Mouse (Mus musculus): ENCODE measurements around the gene Qser1. TPM values are rescaled to one million over a fixed set of nuclear protein-coding genes. Genes with fewer than 3 reads are reported as not detected.

Gene Qser1
- total and polyA plus RNA-seq, 3 experiments, result 3.9 to 14.5 TPM; not detected in 1

DNA sequence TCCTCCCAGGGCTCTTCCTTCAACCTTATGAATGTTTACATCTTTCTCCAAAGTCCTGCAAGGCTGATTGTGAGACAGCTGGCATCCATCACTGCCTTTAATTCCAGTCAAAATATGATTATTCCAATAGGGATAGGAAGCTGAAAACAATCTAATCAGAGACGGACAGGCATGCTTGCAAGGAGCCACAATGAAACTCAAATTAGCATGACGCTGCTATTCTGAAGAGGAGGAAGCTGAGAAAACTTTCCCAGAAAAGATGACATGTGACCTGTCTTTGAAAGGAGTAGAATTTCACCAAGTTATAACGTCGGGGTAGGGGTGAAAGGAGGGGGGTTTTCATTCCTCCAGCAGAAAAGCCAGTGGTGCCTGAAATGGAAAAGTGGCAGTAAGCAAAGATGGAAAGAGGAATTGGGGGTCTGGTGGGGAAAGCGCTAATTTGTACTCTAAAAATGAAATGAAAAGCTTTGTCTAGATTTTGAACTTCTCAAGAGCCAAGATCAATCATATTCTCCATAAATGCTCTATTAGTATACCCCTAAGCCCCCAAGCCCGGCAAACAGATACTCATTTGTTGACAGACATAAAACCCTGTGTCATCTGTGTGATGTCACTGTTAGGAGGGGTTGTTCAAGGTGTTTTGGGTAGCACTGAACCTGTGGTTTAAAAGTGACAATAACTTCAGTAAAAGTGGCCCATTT, 105.7 kb downstream of the Qser1 start (continued):
- no peak; the same call in 1 of the 2 replicates for TF ChIP-seq HCFC1 (IDR thresholded peaks at IDR 0.05; ENCODE audit: low read depth, low read length)
- no peak for TF ChIP-seq ZKSCAN1 (IDR thresholded peaks at IDR 0.05; ENCODE audit: low read depth, low read length)
- TF ChIP-seq SIN3A (IDR thresholded peaks at IDR 0.05; ENCODE audit: low read length), result peak; percentile 41; the same call in 1 of the 2 replicates
- no peak for TF ChIP-seq BHLHE40 (IDR thresholded peaks at IDR 0.05; ENCODE audit: borderline replicate concordance, low read depth, low read length)

DNA sequence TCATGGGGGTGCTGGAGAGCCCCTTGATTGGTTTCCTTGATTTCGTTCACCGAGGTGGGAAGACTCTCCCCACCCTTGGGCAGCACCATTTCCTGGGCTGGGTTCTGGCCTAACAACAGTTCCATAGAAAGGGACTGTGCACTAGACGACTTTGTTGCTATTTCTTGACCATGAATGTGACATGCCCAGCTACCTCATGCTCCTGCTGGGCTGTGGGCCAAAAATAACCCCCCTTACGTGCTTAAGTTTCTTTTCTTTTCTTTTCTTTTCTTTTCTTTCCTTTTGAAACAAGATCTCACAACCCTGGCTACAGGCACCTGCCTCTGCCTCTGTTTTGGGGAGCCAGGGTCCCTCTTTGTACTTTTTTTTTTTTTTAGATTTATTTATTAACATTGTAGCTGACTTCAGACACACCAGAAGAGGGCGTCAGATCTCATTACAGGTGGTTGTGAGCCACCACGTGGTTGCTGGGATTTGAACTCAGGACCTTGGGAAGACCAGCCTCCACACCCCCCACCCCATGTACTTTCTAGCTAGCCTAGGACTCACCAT, 106.7 kb downstream of the Qser1 start:
- no peaks in the 10 kb centered on the region for H3K9me3 ChIP-seq (replicated peaks; ENCODE audit: insufficient read depth, low read length)
- peaks cover 14% of the 10 kb centered on the region; the same call in 1 of the 2 replicates for H3K79me2 ChIP-seq (ENCODE audit: control insufficient read depth, insufficient read depth, low read length, poor library complexity)
- no peak overlapping the region; a peak in 1 of 4 replicates for H3K4me3 ChIP-seq (ENCODE audit: control insufficient read depth in 1 of 2, insufficient read depth in 1 of 2, low read depth in 2 of 2, low read length in 2 of 2)
- no peak overlapping the region for H3K27ac ChIP-seq (ENCODE audit: control insufficient read depth, low read depth, low read length)
- TF ChIP-seq EP300 (IDR thresholded peaks at IDR 0.05; ENCODE audit: low read depth in 1 of 2, low read length in 2 of 2) (no peak), SMC3 (IDR thresholded peaks at IDR 0.05; ENCODE audit: low read depth, low read length) (no peak), GATA1 (IDR thresholded peaks at IDR 0.05; ENCODE audit: low read depth, low read length) (no peak), RAD21 (IDR thresholded peaks at IDR 0.05; ENCODE audit: low read depth, low read length) (no peak), SIN3A (IDR thresholded peaks at IDR 0.05; ENCODE audit: low read length) (0 out of 2 replicates have a peak, but pooled peaks have one; percentile 12), MAZ (IDR thresholded peaks at IDR 0.05; ENCODE audit: low read depth, low read length) (no peak), ZNF384 (IDR thresholded peaks at IDR 0.05; ENCODE audit: low read depth, low read length) (peak; percentile 61), TCF12 (IDR thresholded peaks at IDR 0.05; ENCODE audit: low read depth, low read length) (no peak), TBP (IDR thresholded peaks at IDR 0.05; ENCODE audit: low read depth, low read length) (no peak), MAFK (IDR thresholded peaks at IDR 0.05; ENCODE audit: borderline replicate concordance, low read depth, low read length) (no peak), TAL1 (IDR thresholded peaks at IDR 0.05; ENCODE audit: low read length) (no peak), KAT2A (conservative IDR thresholded peaks at IDR 0.05; ENCODE audit: low read depth, low read length) (no peak), CTCF (IDR thresholded peaks at IDR 0.05 in 2 of 3, conservative IDR thresholded peaks at IDR 0.05 in 1 of 3; ENCODE audit: control insufficient read depth in 1 of 3, insufficient read depth in 1 of 3, low read depth in 2 of 3, low read length in 3 of 3, poor library complexity in 1 of 3, severe bottlenecking in 1 of 3) (peak in 1 of 3 experiments; percentile 6; a peak in 1 of 6 replicates), CHD2 (IDR thresholded peaks at IDR 0.05; ENCODE audit: low read length) (no peak), MYB (IDR thresholded peaks at IDR 0.05; ENCODE audit: low read depth, low read length) (no peak), MYC (IDR thresholded peaks at IDR 0.05; ENCODE audit: low read depth, low read length) (no peak), MXI1 (IDR thresholded peaks at IDR 0.05; ENCODE audit: low read depth, low read length) (no peak), ZKSCAN1 (IDR thresholded peaks at IDR 0.05; ENCODE audit: low read depth, low read length) (no peak)
- H3K9ac ChIP-seq (ENCODE audit: control insufficient read depth, low read depth, low read length, poor library complexity, severe bottlenecking), result no peak overlapping the region
- H3K36me3 ChIP-seq (ENCODE audit: control insufficient read depth in 1 of 2, insufficient read depth in 2 of 2, low read length in 2 of 2), result peaks cover 0 to 13% of the 10 kb centered on the region in 2 experiments; a peak in 2 of 4 replicates
- DNase-seq (ENCODE audit: low read depth, low spot score), result no peak
- peaks cover 13 to 14% of the 10 kb centered on the region in 2 experiments; a peak in 3 of 4 replicates for H3K4me1 ChIP-seq (ENCODE audit: control insufficient read depth in 1 of 2, insufficient read depth in 2 of 2, low read length in 2 of 2)
- H3K27me3 ChIP-seq (ENCODE audit: control insufficient read depth in 1 of 2, insufficient read depth in 2 of 2, low read length in 2 of 2), result no peaks in the 10 kb centered on the region

Other genes starting within 250 kb of the Qser1 start
- gene Cstf3, start 226.2 kb downstream of the Qser1 start, total RNA-seq (2012; rRNA removed), result 11.6 and 13.8 TPM in 2 replicates
- 100 to 1,000 TPM in 1 of 2 experiments, 10 to 100 TPM in 1; 35.7 to 126 TPM for gene Cstf3, start 226.2 kb downstream of the Qser1 start, polyA plus RNA-seq (2012; ENCODE audit: insufficient read depth in 1 of 2, insufficient read length in 2 of 2, low read depth in 1 of 2, low replicate concordance in 2 of 2, missing spikeins in 1 of 2)
- gene Tcp11l1, start 104.6 kb downstream of the Qser1 start, total RNA-seq (2012; rRNA removed), result 26.7 and 28.6 TPM in 2 replicates
- gene Tcp11l1, start 104.6 kb downstream of the Qser1 start, polyA plus RNA-seq (2012; ENCODE audit: insufficient read depth in 1 of 2, insufficient read length in 2 of 2, low read depth in 1 of 2, low replicate concordance in 2 of 2, missing spikeins in 1 of 2), result 10 to 100 TPM in 1 of 2 experiments, not detected in 1; 22.1 TPM
- not detected in 2 replicates for gene Pin1rt1, start 100.4 kb downstream of the Qser1 start, total RNA-seq (2012; rRNA removed)
- under 1 TPM in 1 of 2 experiments, not detected in 1; 0.07 TPM for gene Pin1rt1, start 100.4 kb downstream of the Qser1 start, polyA plus RNA-seq (2012; ENCODE audit: insufficient read depth in 1 of 2, insufficient read length in 2 of 2, low read depth in 1 of 2, low replicate concordance in 2 of 2, missing spikeins in 1 of 2)
- gene Depdc7, start 73.9 kb downstream of the Qser1 start, total RNA-seq (2012; rRNA removed), result 7.1 and 8.0 TPM in 2 replicates
- gene Depdc7, start 73.9 kb downstream of the Qser1 start, polyA plus RNA-seq (2012; ENCODE audit: insufficient read depth in 1 of 2, insufficient read length in 2 of 2, low read depth in 1 of 2, low replicate concordance in 2 of 2, missing spikeins in 1 of 2), result 1 to 10 TPM in 1 of 2 experiments, not detected in 1; 8.6 TPM
- gene Prrg4, start 33.1 kb upstream of the Qser1 start, total RNA-seq (2012; rRNA removed), result not detected in 2 replicates
- not detected for gene Prrg4, start 33.1 kb upstream of the Qser1 start, polyA plus RNA-seq (2012; ENCODE audit: insufficient read depth in 1 of 2, insufficient read length in 2 of 2, low read depth in 1 of 2, low replicate concordance in 2 of 2, missing spikeins in 1 of 2)
- 0.03 and 0.08 TPM in 2 replicates for gene Ccdc73, start 51.0 kb upstream of the Qser1 start, total RNA-seq (2012; rRNA removed)
- gene Ccdc73, start 51.0 kb upstream of the Qser1 start, polyA plus RNA-seq (2012; ENCODE audit: insufficient read depth in 1 of 2, insufficient read length in 2 of 2, low read depth in 1 of 2, low replicate concordance in 2 of 2, missing spikeins in 1 of 2), result under 1 TPM in 1 of 2 experiments, not detected in 1; 0.43 TPM
- gene Eif3m, start 200.3 kb upstream of the Qser1 start, total RNA-seq (2012; rRNA removed), result 321 and 341 TPM in 2 replicates
- 100 to 1,000 TPM in 1 of 2 experiments, not detected in 1; 172 TPM for gene Eif3m, start 200.3 kb upstream of the Qser1 start, polyA plus RNA-seq (2012; ENCODE audit: insufficient read depth in 1 of 2, insufficient read length in 2 of 2, low read depth in 1 of 2, low replicate concordance in 2 of 2, missing spikeins in 1 of 2)